Comparison of ENCODE assay signal across 16 mouse cellular contexts in the genomic region with DNA sequence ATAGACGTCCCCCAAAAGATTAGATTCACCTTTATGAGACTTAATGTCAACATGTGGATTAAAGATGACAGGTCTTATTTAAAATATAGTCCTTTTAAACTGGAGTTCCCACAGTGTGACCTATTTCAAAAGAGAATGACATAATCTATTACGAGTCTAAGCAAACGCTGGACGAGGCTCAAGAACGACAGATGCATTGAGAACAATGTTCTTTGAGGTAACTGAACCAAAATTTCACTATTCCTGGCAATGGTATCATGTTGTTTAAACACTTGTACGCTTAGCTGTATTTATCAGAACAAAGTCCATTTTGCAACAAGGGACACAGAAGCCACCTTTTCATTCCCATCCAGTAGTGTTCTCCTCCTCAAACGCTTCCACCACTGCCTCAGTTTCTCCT. TPM values are rescaled to one million over a fixed set of nuclear protein-coding genes. Genes with fewer than 3 reads are reported as not detected.
DNase-seq lines count a peak whose midpoint lies in the region; TF ChIP-seq lines count a peak whose summit lies in the region.
"Had no signal": no experiment of that assay in that cellular context is flagged by ENCODE, and none has a peak within 500 bp of the region (broad histone marks: within the 10 kb centered on the region; RNA-seq: fewer than 3 reads in every experiment).

No protein-coding gene starts in this region.

- H3K4me3 ChIP-seq in liver, adult 2 months (ENCODE audit: insufficient read depth, low read depth, low read length) = no peak overlapping the region
- H3K4me3 ChIP-seq: embryonic facial prominence, embryonic 10.5 days; embryonic facial prominence, embryonic 12.5 days; forebrain, embryonic 13.5 days; forebrain, embryonic 15.5 days had no signal

- H3K27ac ChIP-seq in liver, adult 2 months (replicated peaks; ENCODE audit: insufficient read depth, low read depth, low read length) = peak overlapping the region; percentile 40
- H3K27ac ChIP-seq: embryonic facial prominence, embryonic 10.5 days; embryonic facial prominence, embryonic 12.5 days; forebrain, embryonic 13.5 days; forebrain, embryonic 15.5 days had no signal

- peaks cover 3% of the 10 kb centered on the region; the same call in 1 of the 2 replicates for H3K36me3 ChIP-seq in liver, adult 2 months (ENCODE audit: control insufficient read depth, insufficient read depth, low read length)
- H3K36me3 ChIP-seq: embryonic facial prominence, embryonic 10.5 days; embryonic facial prominence, embryonic 12.5 days; forebrain, embryonic 15.5 days had no signal

- 21% methylated on average over 7 of the region's 7 CpGs for WGBS in liver, adult 2 months

- TF ChIP-seq POLR2A in liver, adult 2 months (IDR thresholded peaks at IDR 0.05; ENCODE audit: extremely low read depth, insufficient read depth, low read length) = no peak

- DNase-seq in cerebellum, adult 9-10 months = peak; percentile 55
- DNase-seq in cerebellum, adult 9-11 months = no peak
- peak; percentile 100 for DNase-seq in liver, adult 2 months (ENCODE audit: extremely low read depth, low read depth, low spot score)
- no peak for DNase-seq in liver
- DNase-seq in brain, adult 2 months (ENCODE audit: low read depth, low spot score) = peak; percentile 78
- no peak for DNase-seq in frontal cortex, adult 2 months (ENCODE audit: extremely low spot score in 1 of 2, low spot score in 1 of 2)
- DNase-seq: adrenal gland, adult 2 months; adrenal gland, postnatal 10 days; adrenal gland, postnatal 25 days; cerebellum, postnatal 10 days; forebrain, postnatal 0 days had no signal

- no peak for TF ChIP-seq CTCF in liver, adult 2 months (IDR thresholded peaks at IDR 0.05; ENCODE audit: low read depth, low read length)

- peaks cover 15% of the 10 kb centered on the region for H3K4me1 ChIP-seq in liver, adult 2 months (ENCODE audit: control insufficient read depth, insufficient read depth, low read length)
- H3K4me1 ChIP-seq: embryonic facial prominence, embryonic 10.5 days; embryonic facial prominence, embryonic 12.5 days; forebrain, embryonic 13.5 days; forebrain, embryonic 15.5 days had no signal

- no peaks in the 10 kb centered on the region for H3K79me2 ChIP-seq in liver, adult 2 months (ENCODE audit: control insufficient read depth, insufficient read depth, low read length)

- no peak overlapping the region for H3K9ac ChIP-seq in liver, adult 2 months (ENCODE audit: low read depth, low read length)
- H3K9ac ChIP-seq: embryonic facial prominence, embryonic 12.5 days; forebrain, embryonic 13.5 days; forebrain, embryonic 15.5 days; forebrain, postnatal 0 days had no signal

- no peaks in the 10 kb centered on the region for H3K27me3 ChIP-seq in liver, adult 2 months (ENCODE audit: control insufficient read depth, insufficient read depth, low read length)
- H3K27me3 ChIP-seq: embryonic facial prominence, embryonic 12.5 days; forebrain, embryonic 13.5 days; forebrain, embryonic 15.5 days had no signal

RNA-seq across cellular contexts. Expression of gene Slc41a2, which starts 27.3 kb away (rescaled TPM):
- total RNA-seq in liver, adult 2 months (2014; rRNA removed) = 7.4 and 9.5 TPM in 2 replicates
- 4.3 and 4.5 TPM in 2 replicates for polyA plus RNA-seq in liver, adult 2 months (2012; rRNA removed)
- 9.6 and 12.0 TPM in 2 replicates for polyA plus RNA-seq in frontal cortex, adult 2 months (2012; rRNA removed)
- total RNA-seq: MEL had no signal

RNA-seq across cellular contexts. Expression of gene D10Wsu102e, which starts 49.7 kb away (rescaled TPM):
- 0.28 and 0.34 TPM in 2 replicates for total RNA-seq in liver, adult 2 months (2014; rRNA removed)
- 0.12 and 0.13 TPM in 2 replicates for polyA plus RNA-seq in liver, adult 2 months (2012; rRNA removed)
- 1.5 and 1.7 TPM in 2 replicates for polyA plus RNA-seq in frontal cortex, adult 2 months (2012; rRNA removed)

Comparison
In these comparisons a context has a peak if more than half of its experiments do, and no peak if none do; other contexts are left out.
1. DNase-seq: peak in cerebellum, adult 9-10 months (single experiment), liver, adult 2 months (single experiment) and brain, adult 2 months (single experiment); none in cerebellum, adult 9-11 months (single experiment), liver (single experiment) and frontal cortex, adult 2 months (0 of 2).